Mouse (Mus musculus) neutrophil, adult 5-6 weeks (primary cell): ENCODE results near the gene Usp28. TPM values are rescaled to one million over a fixed set of nuclear protein-coding genes. Genes with fewer than 3 reads are reported as not detected.
A peak's percentile ranks its signal among the peaks of the same experiment; 100 is the strongest.
"Not testable (repeated sequence)": the region's sequence is repeated elsewhere in the genome, so short reads cannot be mapped to it uniquely, and the experiment has no call there.

Source experiments
- ATAC-seq: fragments of 151-379, 151-347 bp; 2 replicates; pipeline ENCODE4 v1.8.0; 2017; ENCODE audit warnings: mild to moderate bottlenecking, moderate TSS enrichment; ENCODE audit not compliant: insufficient number of reproducible peaks, poor library complexity, low FRiP score, severe bottlenecking; ENCODE audit errors: extremely low read depth
- total RNA-seq: library from RNA; stranded (forward); fragments of 200-1000 nt; gene quantifications from 2 replicates; pipeline ENCODE4 v1.2.3, GENCODE M21; 2017

Usp28 gene
- total RNA-seq: 21.6 and 31.2 TPM in 2 replicates

DNA sequence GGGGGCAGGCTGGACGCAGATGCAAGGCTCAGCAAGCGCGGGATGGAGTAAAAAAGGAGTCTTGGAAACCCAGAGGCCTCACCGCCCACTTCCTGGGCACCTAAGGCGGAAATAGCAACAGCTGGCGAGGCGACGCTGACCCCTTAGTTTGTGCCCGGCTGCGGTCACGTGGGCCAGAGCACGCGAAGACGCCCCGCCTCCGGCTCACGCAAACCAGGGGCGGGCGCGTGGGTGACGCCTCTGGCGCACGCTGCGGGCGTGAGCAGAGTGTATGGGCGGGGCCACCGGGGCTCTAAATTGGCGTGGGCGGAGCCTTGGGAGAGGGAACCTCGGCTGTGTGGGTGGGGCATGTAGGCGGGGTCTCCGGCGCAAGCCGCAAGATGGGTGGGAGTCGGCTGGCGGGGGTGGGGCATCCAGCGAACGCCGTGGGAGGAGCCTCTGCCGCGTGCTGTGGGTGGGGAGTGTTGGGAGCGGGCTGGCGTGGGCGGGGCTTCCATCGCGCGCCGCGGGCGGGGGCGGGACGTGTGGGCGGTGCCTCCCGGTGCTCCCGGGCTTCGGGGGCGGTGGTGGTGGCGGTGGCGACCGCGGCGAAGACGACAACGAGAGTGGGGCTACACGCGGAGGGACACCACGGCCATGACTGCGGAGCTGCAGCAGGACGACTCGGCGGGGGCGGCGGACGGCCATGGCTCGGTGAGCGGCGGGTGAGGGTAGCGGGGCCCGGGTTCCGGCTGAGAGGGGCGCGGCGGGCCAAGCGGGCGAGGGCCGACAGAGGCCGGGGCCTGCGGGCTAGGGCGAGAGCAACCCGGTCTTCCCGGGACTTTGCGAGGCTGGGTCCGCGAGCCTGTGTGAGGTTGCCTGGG is at the start of gene Usp28:
Usp28 (plus strand) TSS at position 531 of the 863 bp plus-strand sequence.
- peak; percentile 95 for ATAC-seq

DNA sequence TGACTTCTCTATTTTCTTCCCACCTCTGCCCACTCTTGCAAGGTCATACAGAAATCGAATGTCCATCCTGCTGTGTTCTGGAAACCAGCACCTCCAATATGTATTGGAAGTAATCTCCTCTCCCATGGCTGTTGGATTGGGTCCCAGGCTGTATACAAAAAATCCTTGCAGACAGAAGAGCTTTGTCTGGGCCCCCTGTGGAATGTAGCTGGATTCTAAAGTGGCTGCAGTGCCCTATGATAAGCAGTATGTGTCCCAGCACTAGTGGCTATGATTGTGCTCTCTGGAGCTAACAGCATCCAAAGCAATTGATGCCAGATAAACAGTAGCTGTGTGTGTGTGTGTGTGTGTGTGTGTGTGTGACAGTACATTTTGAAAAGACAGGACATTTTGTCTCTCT is 42.8 kb upstream of the Usp28 start:
- ATAC-seq: no peak

DNA sequence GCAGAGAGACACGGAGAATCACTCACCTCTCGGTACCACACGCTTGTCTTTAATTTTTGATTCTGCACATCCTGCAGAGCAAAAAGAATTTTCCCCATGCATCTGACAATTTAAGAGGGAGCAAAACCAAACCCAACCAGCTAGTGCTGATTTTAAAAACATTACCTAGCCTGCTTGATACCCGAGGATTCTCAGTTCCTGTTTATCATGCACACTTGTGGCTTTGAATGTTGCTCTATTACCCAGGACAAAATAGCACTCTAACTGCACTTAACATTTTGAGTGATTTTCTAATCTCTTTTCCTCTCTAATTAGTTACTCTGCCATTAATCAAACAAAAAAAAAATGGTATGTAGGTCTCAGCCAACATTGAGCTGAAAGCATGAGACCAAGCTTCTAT is 37.6 kb upstream of the Usp28 start:
- no peak for ATAC-seq

DNA sequence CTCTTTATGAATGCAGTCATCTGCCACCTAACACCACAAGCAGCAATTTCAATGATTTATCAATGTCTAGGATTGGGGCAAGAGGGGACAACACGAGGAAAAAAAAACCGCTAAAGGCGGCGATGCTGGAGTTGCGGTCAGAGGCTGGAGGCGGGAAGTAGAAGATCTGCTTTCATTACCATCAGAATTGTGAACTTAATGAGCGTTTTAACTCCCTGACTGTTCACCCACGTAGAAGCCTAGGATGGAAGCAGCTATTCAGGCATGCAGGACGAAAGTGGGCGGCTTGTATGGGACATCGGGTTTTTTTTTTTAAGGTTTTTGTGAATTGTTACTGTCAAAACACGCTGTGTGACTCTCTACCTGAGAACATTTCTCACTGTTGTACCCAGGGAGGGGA is 23.9 kb upstream of the Usp28 start:
- no peak for ATAC-seq

DNA sequence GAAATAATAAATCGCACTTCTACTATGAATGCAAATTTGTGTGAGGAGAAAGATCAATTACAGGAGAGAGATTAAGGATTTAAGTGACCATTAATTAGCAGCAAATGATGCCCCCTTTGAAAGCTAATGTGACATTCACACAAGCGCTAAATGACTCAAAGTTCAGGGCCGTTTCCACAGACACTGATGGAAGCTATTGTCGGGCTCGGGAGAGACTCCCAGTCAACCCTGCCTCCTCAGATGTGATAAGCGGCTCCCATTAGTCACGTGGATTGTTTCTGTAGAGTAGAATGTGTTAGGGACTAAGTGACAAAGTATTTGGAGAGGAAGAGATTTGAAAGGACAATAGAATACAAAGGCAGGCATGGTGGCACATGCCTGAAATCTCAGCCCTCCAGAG is 23.0 kb upstream of the Usp28 start:
- no peak for ATAC-seq

DNA sequence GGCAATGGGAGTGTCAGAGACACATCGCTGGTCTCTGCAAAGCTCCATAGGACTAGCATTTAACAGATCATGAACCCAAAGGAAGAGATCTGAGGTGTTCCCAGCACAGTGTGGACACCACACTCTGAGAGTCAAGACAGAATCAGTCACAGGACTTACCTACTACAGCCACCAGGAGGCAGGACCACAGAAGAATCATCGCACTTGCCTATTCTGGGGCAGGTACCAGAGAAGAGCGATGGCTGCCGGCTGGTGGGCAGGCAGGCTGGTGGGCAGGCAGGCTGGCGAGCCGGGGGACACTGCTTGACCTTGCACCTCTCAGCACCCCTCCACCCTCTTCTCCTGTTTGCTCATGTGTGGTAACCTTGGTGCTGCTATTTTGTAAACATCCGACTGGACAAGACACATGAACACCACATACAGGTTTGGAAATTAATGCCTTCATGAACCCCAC is 20.6 kb upstream of the Usp28 start, which contains the start of gene Htr3b:
Htr3b (minus strand) TSS at position 404 of the 454 bp plus-strand sequence.
- no peak for ATAC-seq

DNA sequence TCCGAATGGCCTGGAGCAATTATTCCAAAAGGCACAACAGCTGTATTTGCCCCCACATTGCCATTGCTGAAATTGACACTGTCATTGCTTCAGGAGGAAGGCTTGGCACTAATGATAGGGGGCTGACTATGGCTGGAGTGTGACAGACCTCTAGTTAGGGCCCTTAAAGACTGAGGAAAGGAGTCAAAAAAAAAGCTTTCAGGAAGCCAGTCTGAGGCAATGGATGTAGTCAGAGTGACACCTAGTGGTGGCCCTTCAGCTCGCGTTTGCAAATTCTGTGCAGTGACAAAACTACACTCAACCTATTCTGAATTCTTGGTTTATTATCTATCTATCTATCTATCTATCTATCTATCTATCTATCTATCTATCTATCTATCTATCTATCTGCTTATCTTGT is 12.7 kb upstream of the Usp28 start:
- ATAC-seq: no peak

DNA sequence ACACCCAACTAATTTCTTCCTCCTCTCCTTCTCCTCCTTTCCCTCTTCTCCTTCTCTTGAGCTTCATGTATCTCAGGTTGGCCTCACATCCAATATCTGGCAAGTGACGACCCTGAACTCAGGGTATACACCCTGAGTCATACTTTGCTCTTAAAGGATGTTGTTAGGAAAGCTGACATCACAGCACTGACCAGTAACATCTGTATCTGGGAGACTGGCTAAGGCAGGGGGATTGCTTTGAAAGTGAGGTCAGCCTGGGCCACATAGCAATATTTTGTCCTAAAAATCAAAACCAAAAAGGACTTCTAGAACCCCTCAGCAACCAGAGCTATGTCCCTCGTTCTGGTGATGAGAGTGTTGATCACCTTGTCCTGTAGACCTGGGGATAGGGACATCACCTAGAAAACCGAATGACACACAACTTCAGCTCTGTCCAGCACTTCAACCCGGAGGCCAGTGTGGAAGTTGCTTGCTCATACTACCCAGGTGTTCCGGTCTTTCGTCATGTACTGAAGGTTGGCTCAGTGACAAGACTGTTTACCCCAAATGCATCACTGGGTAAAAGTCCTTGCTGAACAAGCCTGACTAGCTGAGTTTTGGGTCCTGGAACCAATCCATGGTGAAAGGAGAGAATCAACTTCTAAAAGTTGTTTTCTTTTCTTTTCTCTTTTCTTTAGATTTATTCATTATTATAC is 8.4 kb upstream of the Usp28 start:
- no peak for ATAC-seq

DNA sequence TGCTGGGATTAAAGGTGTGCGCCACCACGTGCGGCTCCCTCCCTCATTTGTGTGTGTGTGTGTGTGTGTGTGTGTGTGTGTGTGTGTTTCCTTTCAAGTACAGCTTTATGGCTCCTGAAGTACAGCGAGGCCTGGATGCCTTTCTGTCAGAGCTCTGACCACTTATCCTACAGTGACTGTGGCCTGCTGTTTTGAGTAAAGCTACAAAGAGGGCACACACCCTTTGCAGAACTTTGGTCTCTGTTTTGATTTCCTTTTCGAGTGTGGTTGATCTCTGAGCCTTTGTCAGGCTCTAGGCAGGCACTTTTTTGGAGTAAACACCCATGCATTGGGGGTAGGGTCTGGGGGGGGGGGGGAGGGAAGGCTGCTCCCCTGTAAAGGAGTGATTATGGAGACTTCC is 4.8 kb upstream of the Usp28 start:
- no peak for ATAC-seq

DNA sequence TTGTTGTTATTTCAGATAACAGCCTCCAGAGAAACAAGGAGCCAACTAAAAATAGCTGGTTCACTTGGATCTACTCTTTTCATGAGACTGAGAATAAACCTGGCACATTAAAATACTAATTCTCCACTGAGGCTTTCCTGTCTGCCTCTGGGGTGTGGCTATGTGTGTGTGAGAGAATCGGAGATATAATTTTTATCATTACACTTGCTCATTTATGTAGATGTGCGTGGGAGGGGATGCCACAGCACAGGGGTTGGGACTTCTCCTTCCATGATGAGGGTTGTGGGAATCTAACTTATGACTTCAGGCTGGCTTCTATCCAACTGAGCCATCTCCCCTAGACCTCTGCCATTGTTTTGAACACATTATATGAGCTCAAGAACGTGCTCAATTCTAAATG is 4.4 kb upstream of the Usp28 start:
- ATAC-seq: no peak

DNA sequence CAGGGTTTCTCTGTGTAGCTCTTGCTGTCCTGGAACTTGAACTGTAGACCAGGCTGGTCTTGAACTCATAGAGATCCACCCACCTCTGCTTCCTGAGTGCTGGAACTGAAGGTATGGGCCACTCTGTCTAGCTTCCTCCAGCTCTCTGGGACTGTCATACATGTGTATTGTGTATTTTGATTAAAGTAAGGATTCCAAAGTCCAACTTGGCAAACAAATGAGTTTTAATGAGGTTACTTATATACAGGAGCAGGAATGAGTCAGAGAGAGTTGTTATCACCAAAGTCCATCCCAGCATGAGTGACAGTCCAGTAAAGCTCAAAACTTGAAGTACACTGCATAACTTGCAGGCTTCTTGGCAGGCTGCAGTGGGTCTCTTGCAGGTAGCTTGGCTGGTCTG is 3.3 kb upstream of the Usp28 start:
- no peak for ATAC-seq

DNA sequence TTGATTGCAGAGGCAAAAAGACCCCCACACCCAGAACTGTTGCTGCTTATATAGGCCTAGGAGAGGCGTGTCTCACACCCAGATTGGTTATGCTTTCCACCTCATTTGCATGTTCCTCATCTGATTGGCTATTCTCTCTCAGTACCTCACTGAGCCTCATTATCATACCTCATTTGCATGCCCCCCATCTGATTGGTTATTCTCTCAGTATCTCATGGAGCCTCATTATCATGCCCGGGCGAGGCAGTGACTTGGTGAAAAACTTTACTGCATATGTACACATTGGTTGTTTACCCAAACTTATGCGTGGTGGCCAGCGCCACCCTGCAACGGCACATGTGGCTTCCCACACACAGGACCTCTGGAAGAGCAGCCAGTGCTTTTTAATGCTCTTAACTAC is 1.4 kb upstream of the Usp28 start:
- ATAC-seq: not testable (repeated sequence)

DNA sequence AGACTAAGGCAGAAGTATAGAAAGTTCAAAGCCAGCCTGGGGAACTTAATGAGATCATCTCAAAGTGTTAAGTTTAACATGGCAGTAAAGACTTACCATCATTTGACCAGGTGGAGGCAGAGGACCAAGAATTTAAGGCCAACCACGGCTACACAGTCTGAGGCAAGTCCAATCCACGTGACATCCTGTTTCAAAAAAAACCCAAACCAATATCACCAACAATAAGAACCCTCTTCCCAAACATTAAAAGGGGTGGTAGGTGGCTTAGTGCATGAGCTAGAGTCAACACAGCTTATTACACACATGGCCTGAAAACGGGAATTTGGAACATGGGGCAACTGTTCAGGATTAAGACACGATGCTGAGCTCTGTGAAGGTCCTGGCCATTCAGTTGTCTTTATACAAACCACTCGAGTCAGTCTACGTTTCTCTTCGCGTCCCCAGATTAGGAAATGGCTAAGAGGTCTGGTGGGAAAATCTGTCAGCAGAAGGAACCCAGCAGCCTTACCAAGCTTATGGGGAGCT is 793 bp upstream of the Usp28 start:
- ATAC-seq: no peak

DNA sequence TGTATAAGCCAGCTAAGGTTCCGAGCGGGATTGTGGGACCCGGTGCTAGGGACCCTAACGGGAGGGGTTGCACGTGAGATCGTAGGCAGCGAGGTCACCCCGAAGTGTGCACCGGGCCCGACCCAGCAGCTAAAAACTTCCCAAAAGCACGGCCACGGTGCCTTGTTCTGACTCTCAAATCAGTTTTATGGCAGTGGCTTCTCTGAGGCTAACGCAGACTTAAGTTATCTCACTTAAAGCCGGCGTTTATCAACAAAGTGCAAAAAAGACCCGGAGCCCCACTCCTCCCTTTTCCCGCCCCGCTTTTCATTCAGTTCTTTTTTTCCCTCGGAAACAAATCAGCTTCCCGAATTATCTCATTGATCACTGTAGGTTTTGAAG is 523 bp downstream of the Usp28 start:
- ATAC-seq: no peak

DNA sequence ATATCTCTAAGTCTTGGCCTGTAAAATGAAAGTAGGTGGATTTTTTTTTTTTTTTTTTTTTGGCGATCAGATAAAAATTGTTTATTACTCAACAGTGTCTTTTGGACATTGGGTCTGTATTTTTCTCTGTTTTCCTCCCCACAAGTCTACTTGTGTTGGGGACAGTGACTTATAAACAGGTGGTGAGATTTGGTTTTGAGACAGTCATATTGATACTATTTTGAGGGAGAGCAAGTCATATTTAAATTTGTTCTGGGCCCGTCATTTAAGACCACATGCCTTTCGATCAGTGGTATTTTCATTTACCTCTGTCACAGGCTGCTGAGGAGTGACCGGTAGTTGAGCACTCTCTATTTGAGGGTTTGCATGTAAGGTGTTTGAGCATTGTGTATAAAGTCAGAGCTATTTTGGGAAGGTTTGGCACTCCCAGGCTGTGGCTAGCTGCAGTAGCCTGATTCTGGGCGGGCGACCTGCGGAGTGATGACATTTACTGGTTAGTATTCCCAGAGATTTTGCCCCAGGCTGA is 1.5 kb downstream of the Usp28 start:
- no peak for ATAC-seq

DNA sequence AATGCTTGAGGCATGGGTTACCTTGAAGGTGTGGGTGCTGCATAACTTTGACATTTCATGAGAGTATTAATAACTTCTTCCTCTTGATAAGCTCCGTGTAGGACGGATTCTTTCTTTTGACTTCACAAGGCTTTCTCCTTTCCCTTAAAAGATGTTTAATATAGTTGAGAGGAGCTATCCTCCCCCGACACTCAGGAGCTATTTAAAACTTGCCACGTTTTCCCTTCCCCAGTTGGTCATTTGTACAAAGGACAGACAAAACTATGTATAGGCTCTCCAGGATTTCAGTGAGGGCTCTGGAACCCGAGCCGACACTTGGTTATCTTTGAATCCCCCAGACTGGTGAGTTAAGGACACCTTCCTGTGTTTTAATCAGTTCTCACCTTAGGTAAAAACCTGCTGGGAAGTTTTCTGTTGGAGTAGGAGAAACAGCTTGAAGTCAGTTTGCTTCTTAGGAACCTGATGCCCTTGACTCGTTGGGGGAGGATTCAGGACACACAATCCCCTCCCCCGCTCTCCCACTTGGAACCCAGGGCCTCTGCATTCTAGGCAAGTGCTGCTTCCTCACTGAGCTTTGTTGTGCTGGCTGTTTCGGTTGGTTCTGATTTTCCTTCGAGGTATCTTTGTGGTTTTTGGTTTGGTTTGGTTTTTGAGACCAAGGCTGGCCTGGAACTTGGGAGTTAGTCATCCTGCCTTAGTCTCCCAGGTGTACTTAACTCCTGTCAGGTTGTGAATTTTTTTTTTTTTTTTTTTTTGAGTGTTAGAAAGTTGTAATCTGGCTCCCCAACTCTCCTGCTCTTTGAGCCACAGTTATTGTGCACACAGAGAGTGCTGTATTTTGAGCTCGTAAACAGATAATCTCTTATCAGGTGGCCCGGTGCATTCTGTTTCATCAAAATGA is 2.3 kb downstream of the Usp28 start:
- no peak for ATAC-seq

DNA sequence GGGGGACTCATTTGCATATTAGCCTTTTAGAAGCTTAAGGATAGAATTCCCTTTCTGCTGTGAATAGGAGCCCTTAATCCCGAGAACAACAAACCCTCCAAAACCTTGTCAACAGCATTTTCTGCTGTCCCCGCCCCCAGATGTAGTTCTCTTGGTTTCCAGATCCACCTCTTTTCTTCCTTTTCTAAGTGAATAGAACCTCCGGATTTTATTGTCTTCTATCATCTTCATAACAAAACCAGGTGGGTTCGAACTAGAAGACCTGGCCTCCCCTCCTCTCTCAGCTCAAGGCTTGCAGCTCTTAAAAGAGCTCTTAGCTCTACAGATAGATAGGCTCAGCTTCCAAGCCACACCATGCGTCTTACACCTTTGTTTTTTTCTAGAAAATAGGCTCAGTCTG is 6.5 kb downstream of the Usp28 start:
- no peak for ATAC-seq

DNA sequence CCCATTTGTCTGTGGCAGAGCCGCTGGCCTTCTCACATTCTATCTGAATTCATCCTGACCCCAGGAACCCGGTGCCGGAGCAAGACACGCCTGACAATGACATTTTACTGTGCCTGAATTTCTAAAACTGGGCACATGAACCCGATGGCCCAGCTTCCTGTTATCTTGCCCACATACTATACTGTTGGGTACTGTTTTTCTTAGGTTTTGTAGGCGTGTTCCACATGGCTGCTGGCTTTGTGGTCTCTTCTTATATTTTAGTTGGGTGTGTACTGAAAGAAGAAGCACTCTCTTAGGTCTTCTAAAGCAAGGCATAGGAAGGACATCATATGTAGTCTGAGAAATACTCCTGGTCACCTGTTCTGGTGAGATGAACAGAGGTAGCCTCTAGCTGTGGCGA is 9.6 kb downstream of the Usp28 start:
- ATAC-seq: no peak

DNA sequence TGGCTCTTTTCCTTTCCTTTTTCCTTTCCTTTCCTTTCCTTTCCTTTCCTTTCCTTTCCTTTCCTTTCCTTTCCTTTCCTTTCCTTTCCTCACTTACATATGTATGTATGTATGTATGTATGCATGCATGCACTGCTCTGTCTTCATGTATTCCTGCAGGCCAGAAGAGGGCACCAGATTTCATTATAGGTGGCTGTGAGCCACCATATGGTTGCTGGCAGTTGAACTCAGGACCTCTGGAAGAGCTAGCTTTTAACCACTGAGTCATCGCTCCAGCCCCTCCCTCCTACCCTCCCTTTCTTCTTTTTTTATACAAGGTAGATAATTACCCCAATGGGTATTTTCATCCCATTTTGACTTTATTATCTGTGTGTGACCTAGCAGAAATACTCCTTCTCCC is 10.6 kb downstream of the Usp28 start:
- ATAC-seq: no peak
